Mouse (Mus musculus) bone marrow macrophage, adult 2 months (primary cell): ENCODE data around the gene Rps6kc1. TPM values are rescaled to one million over a fixed set of nuclear protein-coding genes. Genes with fewer than 3 reads are reported as not detected.

Source experiments
- H3K27ac ChIP-seq: 2 replicates; pipeline ENCODE4 v1.5.1; 2012; ENCODE audit warnings: low read depth, low read length; ENCODE audit not compliant: insufficient read depth
- H3K4me1 ChIP-seq: 2 replicates; pipeline ENCODE4 v1.6.1; 2012; ENCODE audit warnings: low read length; ENCODE audit not compliant: control insufficient read depth, insufficient read depth
- H3K4me3 ChIP-seq: 2 replicates; pipeline ENCODE4 v1.5.1; 2012; ENCODE audit warnings: mild to moderate bottlenecking, low read length, moderate library complexity; ENCODE audit not compliant: insufficient read depth
- CTCF ChIP-seq: IDR thresholded peaks from 2 replicates; pipeline ENCODE4 v1.5.1; 2012; ENCODE audit warnings: low read depth, mild to moderate bottlenecking, low read length, moderate library complexity
- POLR2A ChIP-seq: IDR thresholded peaks from 2 replicates; pipeline ENCODE4 v1.6.1; 2012; ENCODE audit warnings: mild to moderate bottlenecking, low read depth, low read length, borderline replicate concordance
- polyA plus RNA-seq: library from polyadenylated mRNA; stranded (reverse); fragments of >200 nt; gene quantifications from 2 replicates; pipeline ENCODE4 v1.2.4, GENCODE M21; 2012; ENCODE audit not compliant: missing spikeins, insufficient read depth, insufficient read length

Rps6kc1 gene
- polyA plus RNA-seq, 1 experiment: 16.6 TPM

GRCm38 (mm10) chr1:190846074-190846730 is 65.4 kb downstream of the Rps6kc1 start:
- H3K27ac ChIP-seq: no peak overlapping the region
- peaks cover 2% of the 10 kb centered on the region; the same call in 1 of the 2 replicates for H3K4me1 ChIP-seq
- no peak overlapping the region for H3K4me3 ChIP-seq
- TF ChIP-seq CTCF (no peak), POLR2A (no peak)

- Histone ChIP-seq H3K4me1 (peaks cover 2% of the 10 kb centered on the region; the same call in 1 of the 2 replicates), H3K27ac (no peak overlapping the region), H3K4me3 (no peak overlapping the region)
- TF ChIP-seq CTCF: no peak
- TF ChIP-seq POLR2A: no peak
These were observed 66.2 kb downstream of the Rps6kc1 start for GRCm38 (mm10) chr1:190845419-190845818.

- H3K4me3 ChIP-seq: no peak overlapping the region
- H3K27ac ChIP-seq: no peak overlapping the region
- TF ChIP-seq CTCF (no peak), POLR2A (no peak)
- peaks cover 2% of the 10 kb centered on the region; the same call in 1 of the 2 replicates for H3K4me1 ChIP-seq
These were observed 67.2 kb downstream of the Rps6kc1 start for GRCm38 (mm10) chr1:190844356-190844755.

GRCm38 (mm10) chr1:190836046-190836445 is 75.5 kb downstream of the Rps6kc1 start:
- H3K4me3 ChIP-seq: no peak overlapping the region
- TF ChIP-seq CTCF (no peak), POLR2A (no peak)
- H3K4me1 ChIP-seq: no peaks in the 10 kb centered on the region
- H3K27ac ChIP-seq: no peak overlapping the region

GRCm38 (mm10) chr1:190834201-190834907 is 77.2 kb downstream of the Rps6kc1 start:
- H3K4me1 ChIP-seq: no peaks in the 10 kb centered on the region
- no peak overlapping the region for H3K27ac ChIP-seq
- no peak overlapping the region for H3K4me3 ChIP-seq
- TF ChIP-seq POLR2A (no peak), CTCF (no peak)

GRCm38 (mm10) chr1:190832965-190833630 is 78.5 kb downstream of the Rps6kc1 start:
- TF ChIP-seq CTCF (no peak), POLR2A (no peak)
- no peaks in the 10 kb centered on the region for H3K4me1 ChIP-seq
- H3K4me3 ChIP-seq: no peak overlapping the region
- no peak overlapping the region for H3K27ac ChIP-seq

- Histone ChIP-seq H3K4me1 (peaks cover 3% of the 10 kb centered on the region; the same call in 1 of the 2 replicates), H3K4me3 (no peak overlapping the region), H3K27ac (no peak overlapping the region)
- TF ChIP-seq POLR2A (no peak), CTCF (no peak)
These were observed 79.6 kb downstream of the Rps6kc1 start for GRCm38 (mm10) chr1:190831839-190832497.

- H3K4me1 ChIP-seq: peaks cover 7% of the 10 kb centered on the region
- no peak for TF ChIP-seq POLR2A
- no peak for TF ChIP-seq CTCF
- no peak overlapping the region for H3K27ac ChIP-seq
- H3K4me3 ChIP-seq: no peak overlapping the region
These were observed 85.0 kb downstream of the Rps6kc1 start for GRCm38 (mm10) chr1:190826486-190827034.

- TF ChIP-seq POLR2A (no peak), CTCF (no peak)
- H3K4me3 ChIP-seq: no peak overlapping the region
- H3K4me1 ChIP-seq: peaks cover 7% of the 10 kb centered on the region
- H3K27ac ChIP-seq: no peak overlapping the region
These were observed 87.8 kb downstream of the Rps6kc1 start for GRCm38 (mm10) chr1:190823745-190824144.

- Histone ChIP-seq H3K27ac (no peak overlapping the region), H3K4me3 (no peak overlapping the region), H3K4me1 (no peaks in the 10 kb centered on the region)
- no peak for TF ChIP-seq CTCF
- TF ChIP-seq POLR2A: no peak
These were observed 95.4 kb downstream of the Rps6kc1 start for GRCm38 (mm10) chr1:190816141-190816540.
